Mouse (Mus musculus): ENCODE data around the gene Fbxw7. TPM values are rescaled to one million over a fixed set of nuclear protein-coding genes. Genes with fewer than 3 reads are reported as not detected.
A peak's percentile ranks its signal among the peaks of the same experiment; 100 is the strongest.

Fbxw7 gene
- polyA plus RNA-seq, 1 experiment from 2014 or later: 9.4 TPM

DNA sequence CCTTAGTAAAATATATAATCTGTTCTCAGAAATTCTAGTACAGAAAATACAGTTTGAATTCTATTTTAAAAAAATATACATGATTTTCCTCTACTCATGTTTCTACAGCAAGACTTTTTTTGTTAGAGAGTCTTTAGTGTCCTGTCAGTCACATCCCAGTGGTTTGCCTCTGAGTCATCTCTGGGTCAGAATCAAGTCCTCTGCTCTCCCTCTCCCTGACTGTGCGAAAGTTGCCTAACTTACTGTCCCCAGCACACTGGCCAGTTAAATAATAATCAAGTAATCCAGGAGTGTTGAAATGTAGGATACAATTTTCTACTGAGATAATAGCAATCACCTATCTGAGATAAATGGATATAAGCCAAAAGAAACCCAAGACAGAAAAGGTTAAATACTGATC is 120.7 kb downstream of the Fbxw7 start:
- H3K4me3 ChIP-seq: no peak overlapping the region
- no peaks in the 10 kb centered on the region for H3K4me1 ChIP-seq
- no peak overlapping the region for H3K9ac ChIP-seq
- H3K36me3 ChIP-seq: no peaks in the 10 kb centered on the region
- H3K9me3 ChIP-seq: no peaks in the 10 kb centered on the region
- H3K27me3 ChIP-seq: no peaks in the 10 kb centered on the region
- whole genome bisulfite sequencing: 85% methylated on average over 1 of the region's 1 CpGs
- ATAC-seq (ENCODE audit: borderline replicate concordance, extremely low read depth, low FRiP score, low TSS enrichment): no peak
- no peak overlapping the region for H3K27ac ChIP-seq
- no peak overlapping the region for H3K4me2 ChIP-seq

DNA sequence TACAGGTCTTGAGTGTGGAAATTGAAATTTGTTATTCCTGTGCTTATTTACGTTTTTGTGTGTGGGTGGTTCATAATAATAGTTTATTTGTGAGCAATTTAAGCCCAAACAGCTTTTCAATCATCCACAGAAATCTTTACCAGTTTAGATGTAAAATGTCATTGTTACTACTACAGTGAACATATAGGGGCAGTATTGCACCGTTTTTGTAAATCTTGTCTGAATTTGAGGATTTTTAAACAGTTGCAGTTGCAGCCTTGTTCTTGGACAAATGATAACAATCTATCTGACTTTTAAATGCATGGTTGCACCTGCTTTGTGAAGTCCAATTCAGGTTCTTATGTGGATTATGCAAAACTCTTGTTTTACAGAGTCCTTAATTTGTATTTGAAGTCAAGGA is 121.2 kb downstream of the Fbxw7 start:
- Histone ChIP-seq H3K4me3 (no peak overlapping the region), H3K9ac (no peak overlapping the region), H3K27me3 (no peaks in the 10 kb centered on the region), H3K4me2 (no peak overlapping the region), H3K36me3 (no peaks in the 10 kb centered on the region), H3K4me1 (no peaks in the 10 kb centered on the region), H3K9me3 (no peaks in the 10 kb centered on the region), H3K27ac (no peak overlapping the region)
- 40% methylated on average over 2 of the region's 2 CpGs for WGBS
- no peak for ATAC-seq (ENCODE audit: borderline replicate concordance, extremely low read depth, low FRiP score, low TSS enrichment)

DNA sequence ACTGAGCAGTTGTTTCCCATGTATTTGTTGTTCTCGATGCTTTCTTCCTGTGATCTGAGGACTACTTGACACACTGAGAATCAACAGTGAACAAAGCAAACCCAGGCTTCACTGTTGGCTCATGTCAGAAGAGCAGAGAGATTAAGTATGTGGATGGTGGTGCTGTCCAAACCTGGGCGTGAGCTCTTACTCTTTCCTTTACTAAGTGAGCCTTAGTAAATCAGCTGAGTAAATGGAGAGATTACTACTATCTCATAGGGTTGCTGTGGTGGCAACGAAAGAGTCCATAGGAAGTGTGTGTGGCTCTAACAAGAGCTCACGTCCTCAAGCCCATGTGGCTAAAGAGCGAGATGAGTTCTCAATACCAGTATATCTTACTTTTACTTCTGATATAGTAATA is 121.9 kb downstream of the Fbxw7 start:
- ATAC-seq (ENCODE audit: borderline replicate concordance, extremely low read depth, low FRiP score, low TSS enrichment): no peak
- 76% methylated on average over 5 of the region's 5 CpGs for WGBS
- H3K4me2 ChIP-seq: no peak overlapping the region
- H3K4me3 ChIP-seq: no peak overlapping the region
- H3K27me3 ChIP-seq: no peaks in the 10 kb centered on the region
- no peak overlapping the region for H3K9ac ChIP-seq
- no peak overlapping the region for H3K27ac ChIP-seq
- H3K9me3 ChIP-seq: no peaks in the 10 kb centered on the region
- H3K36me3 ChIP-seq: no peaks in the 10 kb centered on the region
- H3K4me1 ChIP-seq: no peaks in the 10 kb centered on the region

DNA sequence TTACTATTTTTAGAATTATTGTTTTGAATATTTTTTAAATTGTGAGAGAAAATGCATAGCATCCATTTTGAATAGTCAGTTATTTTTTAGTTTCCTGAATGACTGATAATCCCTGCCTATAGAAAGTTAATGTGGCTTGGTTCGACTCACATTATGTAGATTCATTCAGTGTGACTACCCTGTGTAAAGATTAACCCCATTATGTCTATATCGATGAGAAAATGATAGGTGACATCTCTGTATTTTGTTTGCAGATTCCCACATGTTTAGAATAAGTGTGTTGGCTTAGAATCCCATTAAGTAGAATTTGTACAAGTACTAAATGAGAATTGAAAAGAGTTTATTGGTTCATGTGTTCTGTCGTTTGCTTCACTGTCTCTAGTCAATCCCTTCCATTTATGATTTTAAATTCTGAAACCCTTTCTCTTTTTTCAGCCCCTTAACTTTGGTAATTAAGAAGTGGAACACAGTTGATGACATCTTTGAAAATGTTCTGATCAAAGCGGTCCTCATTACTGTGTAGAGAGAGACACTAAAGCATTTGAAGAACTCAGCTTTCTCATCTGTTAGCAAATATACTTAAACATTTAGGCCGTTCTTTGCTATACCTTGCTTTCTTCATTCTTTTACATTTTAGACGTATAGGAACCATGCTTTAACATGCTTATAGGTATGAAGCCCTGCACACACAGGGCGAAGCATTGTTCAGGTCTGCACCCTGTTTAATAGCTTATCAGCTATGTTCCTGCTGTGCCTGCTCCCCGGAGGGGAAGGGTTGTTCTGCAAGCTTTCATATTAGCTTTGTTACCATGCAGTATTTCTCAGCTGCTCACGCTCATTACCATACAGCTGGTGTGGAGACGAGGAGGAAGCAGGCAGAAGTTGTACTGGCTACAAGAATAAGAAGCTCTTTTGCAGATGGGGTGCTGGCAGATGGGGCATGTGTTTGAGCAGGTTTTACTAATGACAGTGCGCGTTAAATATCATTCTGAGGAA is 122.6 kb downstream of the Fbxw7 start:
- 67% methylated on average over 12 of the region's 12 CpGs for WGBS
- no peak overlapping the region for H3K4me3 ChIP-seq
- H3K27me3 ChIP-seq: no peaks in the 10 kb centered on the region
- no peaks in the 10 kb centered on the region for H3K4me1 ChIP-seq
- H3K9me3 ChIP-seq: no peaks in the 10 kb centered on the region
- no peak overlapping the region for H3K4me2 ChIP-seq
- H3K36me3 ChIP-seq: no peaks in the 10 kb centered on the region
- H3K27ac ChIP-seq: no peak overlapping the region
- H3K9ac ChIP-seq: no peak overlapping the region
- no peak for ATAC-seq (ENCODE audit: borderline replicate concordance, extremely low read depth, low FRiP score, low TSS enrichment)

DNA sequence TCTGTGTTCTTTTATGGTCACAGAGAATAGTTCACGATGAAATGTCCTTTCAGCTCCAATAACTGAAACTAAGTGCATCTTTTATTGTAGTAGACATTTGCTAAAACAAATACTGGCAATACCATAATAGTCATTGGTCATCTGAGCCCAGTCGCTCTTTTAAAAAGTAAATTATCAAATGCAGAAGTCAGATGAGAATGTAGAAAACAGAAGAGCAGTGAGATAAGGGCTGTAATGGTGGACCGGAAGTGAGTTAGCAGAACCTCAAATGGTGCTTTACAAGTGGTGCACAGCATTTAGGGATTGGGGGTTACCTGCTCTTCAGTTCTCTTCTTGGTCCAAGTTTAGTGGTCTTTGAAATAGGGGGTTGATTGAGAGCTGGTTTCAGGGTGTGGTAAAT is 129.9 kb downstream of the Fbxw7 start:
- no peak for ATAC-seq (ENCODE audit: borderline replicate concordance, extremely low read depth, low FRiP score, low TSS enrichment)
- Histone ChIP-seq H3K9me3 (no peaks in the 10 kb centered on the region), H3K36me3 (no peaks in the 10 kb centered on the region), H3K27me3 (no peaks in the 10 kb centered on the region), H3K9ac (no peak overlapping the region), H3K4me1 (no peaks in the 10 kb centered on the region), H3K27ac (no peak overlapping the region), H3K4me3 (no peak overlapping the region), H3K4me2 (no peak overlapping the region)
- WGBS: 95% methylated on average over 3 of the region's 3 CpGs

DNA sequence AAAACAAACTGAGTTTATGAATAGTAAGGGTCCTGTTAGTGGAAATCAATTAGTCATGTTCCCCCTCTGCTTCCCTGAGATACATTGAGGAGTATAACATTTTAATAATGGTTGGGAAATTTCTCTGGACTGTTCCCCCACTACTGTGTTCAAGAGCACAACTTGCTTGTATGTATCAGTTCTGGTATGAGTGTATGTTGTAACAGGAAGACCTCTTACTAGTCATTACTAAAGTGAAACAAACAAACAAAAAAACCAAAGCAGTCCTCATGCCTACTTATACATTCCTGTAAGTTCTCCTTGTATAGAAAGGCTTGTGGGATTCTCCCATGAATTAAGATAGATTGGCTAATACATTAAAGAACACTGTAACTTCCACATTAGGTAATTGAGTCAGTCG is 131.3 kb downstream of the Fbxw7 start:
- H3K27ac ChIP-seq: no peak overlapping the region
- no peak overlapping the region for H3K4me3 ChIP-seq
- H3K9ac ChIP-seq: no peak overlapping the region
- H3K9me3 ChIP-seq: no peaks in the 10 kb centered on the region
- no peak for ATAC-seq (ENCODE audit: borderline replicate concordance, extremely low read depth, low FRiP score, low TSS enrichment)
- WGBS: 97% methylated on average over 1 of the region's 1 CpGs
- no peak overlapping the region for H3K4me2 ChIP-seq
- H3K27me3 ChIP-seq: no peaks in the 10 kb centered on the region
- H3K36me3 ChIP-seq: no peaks in the 10 kb centered on the region
- no peaks in the 10 kb centered on the region for H3K4me1 ChIP-seq

GRCm38 (mm10) chr3:84949387-84949786 is 134.3 kb downstream of the Fbxw7 start:
- ATAC-seq (ENCODE audit: borderline replicate concordance, extremely low read depth, low FRiP score, low TSS enrichment): no peak
- no peaks in the 10 kb centered on the region for H3K9me3 ChIP-seq
- H3K27me3 ChIP-seq: no peaks in the 10 kb centered on the region
- no peak overlapping the region for H3K4me2 ChIP-seq
- H3K36me3 ChIP-seq: no peaks in the 10 kb centered on the region
- WGBS: 69% methylated on average over 4 of the region's 4 CpGs
- no peaks in the 10 kb centered on the region; the same call in 1 of the 2 replicates for H3K4me1 ChIP-seq
- H3K9ac ChIP-seq: no peak overlapping the region
- no peak overlapping the region for H3K27ac ChIP-seq
- no peak overlapping the region for H3K4me3 ChIP-seq

GRCm38 (mm10) chr3:84951698-84952097 is 136.6 kb downstream of the Fbxw7 start:
- Histone ChIP-seq H3K9me3 (no peaks in the 10 kb centered on the region), H3K27me3 (no peaks in the 10 kb centered on the region), H3K4me1 (no peaks in the 10 kb centered on the region; the same call in 1 of the 2 replicates), H3K4me2 (peak overlapping the region; percentile 69), H3K36me3 (no peaks in the 10 kb centered on the region), H3K27ac (peak overlapping the region; percentile 39; the same call in 1 of the 2 replicates), H3K9ac (peak overlapping the region; percentile 31; the same call in 1 of the 2 replicates), H3K4me3 (peak overlapping the region; percentile 42)
- ATAC-seq (ENCODE audit: borderline replicate concordance, extremely low read depth, low FRiP score, low TSS enrichment): peak; percentile 78; the same call in 1 of the 2 replicates
- 35% methylated on average over 2 of the region's 2 CpGs for WGBS

- H3K9ac ChIP-seq: peak overlapping the region; percentile 31
- H3K27me3 ChIP-seq: no peaks in the 10 kb centered on the region
- H3K4me3 ChIP-seq: peak overlapping the region; percentile 42
- H3K4me2 ChIP-seq: peak overlapping the region; percentile 69
- no peaks in the 10 kb centered on the region for H3K9me3 ChIP-seq
- peak overlapping the region; percentile 70 for H3K27ac ChIP-seq
- peak; percentile 99 for ATAC-seq (ENCODE audit: borderline replicate concordance, extremely low read depth, low FRiP score, low TSS enrichment)
- 5% methylated on average over 13 of the region's 13 CpGs for WGBS
- H3K4me1 ChIP-seq: no peaks in the 10 kb centered on the region; the same call in 1 of the 2 replicates
- no peaks in the 10 kb centered on the region for H3K36me3 ChIP-seq
These were observed 137.1 kb downstream of the Fbxw7 start for GRCm38 (mm10) chr3:84952135-84952534.

GRCm38 (mm10) chr3:84952585-84953187 is 137.6 kb downstream of the Fbxw7 start:
- Histone ChIP-seq H3K9ac (peak overlapping the region; percentile 31), H3K27me3 (no peaks in the 10 kb centered on the region), H3K27ac (peak overlapping the region; percentile 70), H3K4me3 (peak overlapping the region; percentile 42), H3K9me3 (no peaks in the 10 kb centered on the region), H3K4me1 (no peaks in the 10 kb centered on the region; the same call in 1 of the 2 replicates), H3K4me2 (peak overlapping the region; percentile 69), H3K36me3 (no peaks in the 10 kb centered on the region)
- peak; percentile 19; the same call in 1 of the 2 replicates for ATAC-seq (ENCODE audit: borderline replicate concordance, extremely low read depth, low FRiP score, low TSS enrichment)
- 39% methylated on average over 7 of the region's 7 CpGs for WGBS

GRCm38 (mm10) chr3:84955011-84955775 is 140.1 kb downstream of the Fbxw7 start:
- no peak overlapping the region for H3K4me3 ChIP-seq
- H3K4me2 ChIP-seq: no peak overlapping the region
- WGBS: 89% methylated on average over 8 of the region's 8 CpGs
- H3K27me3 ChIP-seq: no peaks in the 10 kb centered on the region
- H3K36me3 ChIP-seq: peaks cover 7% of the 10 kb centered on the region; the same call in 1 of the 2 replicates
- no peaks in the 10 kb centered on the region for H3K9me3 ChIP-seq
- H3K4me1 ChIP-seq: no peaks in the 10 kb centered on the region; the same call in 1 of the 2 replicates
- no peak for ATAC-seq (ENCODE audit: borderline replicate concordance, extremely low read depth, low FRiP score, low TSS enrichment)
- H3K9ac ChIP-seq: no peak overlapping the region
- H3K27ac ChIP-seq: no peak overlapping the region
